ENCODE assay signal across 14 mouse cellular contexts in genomic region chr15:88921992-88922310, GRCm38 (mm10). TPM values are rescaled to one million over a fixed set of nuclear protein-coding genes. Genes with fewer than 3 reads are reported as not detected.
A peak's percentile ranks its signal among the peaks of the same experiment; 100 is the strongest.
DNase-seq lines count a peak whose midpoint lies in the region; ATAC-seq lines count a peak whose summit lies in the region.
"Had no signal": no experiment of that assay in that cellular context is flagged by ENCODE, and none has a peak within 500 bp of the region (broad histone marks: within the 10 kb centered on the region; RNA-seq: fewer than 3 reads in every experiment).

No protein-coding gene starts in this region.

- H3K9ac ChIP-seq in forebrain, embryonic 16.5 days (replicated peaks; ENCODE audit: low read depth, low read length), result no peak overlapping the region
- H3K9ac ChIP-seq: embryonic facial prominence, embryonic 15.5 days had no signal

- no peak overlapping the region for H3K4me2 ChIP-seq in forebrain, embryonic 16.5 days (ENCODE audit: low read length)
- H3K4me2 ChIP-seq: embryonic facial prominence, embryonic 15.5 days; midbrain, embryonic 12.5 days had no signal

- H3K36me3 ChIP-seq in forebrain, embryonic 16.5 days (ENCODE audit: control insufficient read depth, insufficient read depth), result no peaks in the 10 kb centered on the region
- H3K36me3 ChIP-seq: embryonic facial prominence, embryonic 15.5 days; G1E; midbrain, embryonic 12.5 days; neural tube, embryonic 13.5 days had no signal

- no peak overlapping the region for H3K4me3 ChIP-seq in forebrain, embryonic 16.5 days (replicated peaks; ENCODE audit: low read length)
- H3K4me3 ChIP-seq: embryonic facial prominence, embryonic 15.5 days; midbrain, embryonic 12.5 days; neural tube, embryonic 13.5 days had no signal

- H3K27ac ChIP-seq in forebrain, embryonic 16.5 days (ENCODE audit: low read length), result no peak overlapping the region
- H3K27ac ChIP-seq: embryonic facial prominence, embryonic 15.5 days; midbrain, embryonic 12.5 days; neural tube, embryonic 13.5 days had no signal

- intact Hi-C loops in left cerebral cortex, postnatal 36 days (cut with DNase I), result loop anchor here (1.0 to 5.0 kb wide), 2 partner anchors 45 to 94 kb away; no protein-coding TSS in a partner anchor

- no peaks in the 10 kb centered on the region for H3K4me1 ChIP-seq in forebrain, embryonic 16.5 days (replicated peaks; ENCODE audit: control insufficient read depth, insufficient read depth, low read length)
- H3K4me1 ChIP-seq: embryonic facial prominence, embryonic 15.5 days; neural tube, embryonic 13.5 days had no signal

- no peaks in the 10 kb centered on the region for H3K9me3 ChIP-seq in forebrain, embryonic 16.5 days (ENCODE audit: control insufficient read depth, low read length)
- H3K9me3 ChIP-seq: embryonic facial prominence, embryonic 15.5 days; G1E; midbrain, embryonic 12.5 days; neural tube, embryonic 13.5 days had no signal

- H3K27me3 ChIP-seq in forebrain, embryonic 16.5 days (replicated peaks; ENCODE audit: control insufficient read depth, insufficient read depth, low read length), result no peaks in the 10 kb centered on the region
- H3K27me3 ChIP-seq: embryonic facial prominence, embryonic 15.5 days; neural tube, embryonic 13.5 days had no signal

- 77% methylated on average over 6 of the region's 6 CpGs for whole genome bisulfite sequencing in forebrain, embryonic 16.5 days

- ATAC-seq in forebrain, embryonic 16.5 days, result no peak

- DNase-seq in adrenal gland, adult (ENCODE audit: inconsistent age in 2 of 2, low spot score in 1 of 2), result peak; percentile 65 to 83
- DNase-seq in adrenal gland, adult 18-20 months (ENCODE audit: low spot score in 2 of 2), result no peak
- DNase-seq in urinary bladder, postnatal 14 days (ENCODE audit: low spot score), result peak; percentile 46
- DNase-seq in urinary bladder, adult 2 months (ENCODE audit: low spot score), result no peak
- peak; percentile 66 for DNase-seq in kidney, postnatal 10 days
- peak; percentile 15 for DNase-seq in skeletal muscle tissue, adult 2 months (ENCODE audit: low read depth, low spot score)
- no peak for DNase-seq in left cerebral cortex, postnatal 36 days (ENCODE audit: low spot score in 2 of 2)

RNA-seq across cellular contexts. Expression of gene Ttll8, which starts 32.3 kb away (rescaled TPM):
- total RNA-seq in adrenal gland, adult 18-20 months (2021), result under 1 TPM in 1 of 2 experiments, not detected in 1; 0.10 TPM
- polyA plus RNA-seq in urinary bladder, adult 2 months (2012; rRNA removed), result not detected in 2 replicates
- 1 to 10 TPM; 1.1 to 2.1 TPM for total RNA-seq in left cerebral cortex, postnatal 36 days (2021)
- polyA plus RNA-seq in forebrain, embryonic 16.5 days (2015; fragmentation: Nextera tagmentation; extraction: Ambion mirVana), result 0.07 and 0.08 TPM in 2 replicates
- total RNA-seq: hematopoietic stem cell, adult 5-6 weeks had no signal
- polyA plus RNA-seq: G1E; midbrain, embryonic 12.5 days; neural tube, embryonic 13.5 days; small intestine, adult 2 months had no signal

RNA-seq across cellular contexts. Expression of gene Mlc1, which starts 56.9 kb away (rescaled TPM):
- total RNA-seq in adrenal gland, adult 18-20 months (2021), result not detected
- polyA plus RNA-seq in urinary bladder, adult 2 months (2012; rRNA removed), result 0.01 TPM in 1 of 2 replicates, not detected in the other
- 100 to 1,000 TPM in 1 of 2 experiments, 10 to 100 TPM in 1; 99.9 to 111 TPM for total RNA-seq in left cerebral cortex, postnatal 36 days (2021)
- polyA plus RNA-seq in forebrain, embryonic 16.5 days (2015; fragmentation: Nextera tagmentation; extraction: Ambion mirVana), result 33.5 and 36.4 TPM in 2 replicates
- total RNA-seq: hematopoietic stem cell, adult 5-6 weeks had no signal
- polyA plus RNA-seq: embryonic facial prominence, embryonic 15.5 days; G1E had no signal

RNA-seq across cellular contexts. Expression of gene Pim3, which starts 60.0 kb away (rescaled TPM):
- 10 to 100 TPM; 74.3 to 84.7 TPM for total RNA-seq in adrenal gland, adult 18-20 months (2021)
- polyA plus RNA-seq in urinary bladder, adult 2 months (2012; rRNA removed), result 11.7 and 12.4 TPM in 2 replicates
- 10 to 100 TPM; 35.0 to 51.0 TPM for total RNA-seq in left cerebral cortex, postnatal 36 days (2021)
- 58.2 and 70.7 TPM in 2 replicates for polyA plus RNA-seq in forebrain, embryonic 16.5 days (2015; fragmentation: Nextera tagmentation; extraction: Ambion mirVana)

Comparison
In these comparisons a context has a peak if more than half of its experiments do, and no peak if none do; other contexts are left out.
1. DNase-seq: peak in adrenal gland, adult (2 of 2), urinary bladder, postnatal 14 days (single experiment), kidney, postnatal 10 days (single experiment) and skeletal muscle tissue, adult 2 months (single experiment); none in adrenal gland, adult 18-20 months (0 of 2), urinary bladder, adult 2 months (single experiment) and left cerebral cortex, postnatal 36 days (0 of 2).
2. RNA of gene Mlc1, which starts 56.9 kb away (total RNA-seq): 99.9 to 111 TPM in left cerebral cortex, postnatal 36 days; not detected in adrenal gland, adult 18-20 months; every median in the first group is over 100 times any median in the second.